Mouse (Mus musculus) forebrain, embryonic 16.5 days (tissue): ENCODE measurements at regions not wholly inside any gene's neighbourhood (a gene's known extent, or its start where the extent isn't known, plus 50 kb on each side); places are given as distances from the start of the nearest gene placed in this dataset.

Experiments used
- ATAC-seq: fragments of 200-750 bp; cut with Nextera tagmentation; 2 replicates; pipeline ENCODE4 v1.8.0; 2017; ENCODE audit warnings: mild to moderate bottlenecking, moderate library complexity
- H3K27ac ChIP-seq: fragments of 300-500 bp; sonication (generic); 2 replicates; pipeline ENCODE4 v1.5.1; 2014; ENCODE audit warnings: low read length, control low read depth
- H3K27me3 ChIP-seq: fragments of 300-500 bp; sonication (generic); replicated peaks from 2 replicates; pipeline ENCODE4 v1.6.1; 2014; ENCODE audit warnings: low read length; ENCODE audit not compliant: control insufficient read depth, insufficient read depth
- H3K36me3 ChIP-seq: fragments of 300-500 bp; sonication (generic); 2 replicates; pipeline ENCODE4 v1.6.1; 2014; ENCODE audit not compliant: control insufficient read depth, insufficient read depth
- H3K4me1 ChIP-seq: fragments of 300-500 bp; sonication (generic); replicated peaks from 2 replicates; pipeline ENCODE4 v1.6.1; 2014; ENCODE audit warnings: low read length; ENCODE audit not compliant: control insufficient read depth, insufficient read depth
- H3K4me2 ChIP-seq: fragments of 300-500 bp; sonication (generic); 2 replicates; pipeline ENCODE4 v1.6.1; 2014; ENCODE audit warnings: mild to moderate bottlenecking, low read length, control low read depth
- H3K4me3 ChIP-seq: fragments of 300-500 bp; sonication (generic); replicated peaks from 2 replicates; pipeline ENCODE4 v1.5.1; 2014; ENCODE audit warnings: mild to moderate bottlenecking, low read length, control low read depth
- H3K9ac ChIP-seq: fragments of 300-500 bp; sonication (generic); replicated peaks from 2 replicates; pipeline ENCODE4 v1.6.1; 2014; ENCODE audit warnings: low read depth, low read length, control low read depth
- H3K9me3 ChIP-seq: fragments of 300-500 bp; sonication (generic); 2 replicates; pipeline ENCODE4 v1.6.1; 2016; ENCODE audit warnings: low read length; ENCODE audit not compliant: control insufficient read depth
- WGBS: fragments of 180-500 bp; shearing (Covaris S2); extraction: QIAGEN DNeasy Blood & Tissue Kit; methylation state at CpG from one replicate; pipeline ENCODE4 v1.1.7; 2014; 5-methylcytosine and 5-hydroxymethylcytosine counted together

DNA sequence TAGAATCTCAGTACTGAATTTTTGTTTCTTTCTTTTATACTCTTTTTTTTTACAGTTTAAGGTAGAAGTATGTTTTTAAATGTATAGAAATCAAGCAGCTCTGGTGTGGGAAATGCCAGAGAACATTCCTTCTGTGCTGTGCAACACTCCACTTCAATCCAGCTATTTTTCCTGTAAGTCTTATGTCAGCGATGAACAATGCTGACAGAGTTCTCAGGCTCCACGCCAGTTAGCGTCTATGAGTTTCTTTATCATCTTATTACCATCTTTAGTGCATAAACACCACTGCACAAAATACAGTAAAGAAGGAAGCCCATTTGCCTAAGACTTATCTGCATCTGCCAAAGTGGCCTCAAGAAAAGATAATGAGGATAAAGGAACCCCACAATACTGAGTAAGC, 223.0 kb upstream of the Rsrc1 start:
- H3K4me2 ChIP-seq = no peak overlapping the region
- no peaks in the 10 kb centered on the region for H3K4me1 ChIP-seq
- H3K9ac ChIP-seq = no peak overlapping the region
- H3K27ac ChIP-seq = no peak overlapping the region
- H3K27me3 ChIP-seq = peaks cover 50% of the 10 kb centered on the region
- H3K4me3 ChIP-seq = no peak overlapping the region
- peaks cover 2% of the 10 kb centered on the region; the same call in 1 of the 2 replicates for H3K9me3 ChIP-seq
- WGBS = 70% methylated on average over 3 of the region's 3 CpGs
- no peak for ATAC-seq
- H3K36me3 ChIP-seq = no peaks in the 10 kb centered on the region

DNA sequence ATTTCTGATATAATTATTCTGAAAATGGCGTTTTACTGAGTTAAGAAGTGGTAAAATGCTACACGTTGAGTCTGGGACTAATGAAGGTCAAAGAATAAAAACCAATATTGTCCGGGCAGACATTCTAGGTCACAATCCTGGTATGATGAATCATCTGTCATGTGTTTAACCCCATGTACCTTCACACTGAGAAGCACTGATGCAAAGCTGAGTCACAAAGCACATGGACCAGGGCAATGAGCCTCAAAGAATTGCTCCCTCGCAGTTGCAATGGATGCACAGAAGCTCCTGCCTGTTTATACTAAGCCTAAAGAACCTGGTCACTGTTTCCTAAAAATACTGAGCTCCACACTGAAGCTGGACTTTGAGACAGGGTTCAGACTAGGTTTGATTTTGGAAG, 221.3 kb upstream of the Rsrc1 start:
- H3K36me3 ChIP-seq = no peaks in the 10 kb centered on the region
- no peaks in the 10 kb centered on the region for H3K9me3 ChIP-seq
- 94% methylated on average over 4 of the region's 4 CpGs for WGBS
- no peak overlapping the region for H3K9ac ChIP-seq
- no peak overlapping the region for H3K4me3 ChIP-seq
- H3K4me2 ChIP-seq = no peak overlapping the region
- ATAC-seq = no peak
- peaks cover 53% of the 10 kb centered on the region for H3K27me3 ChIP-seq
- no peaks in the 10 kb centered on the region for H3K4me1 ChIP-seq
- H3K27ac ChIP-seq = no peak overlapping the region

DNA sequence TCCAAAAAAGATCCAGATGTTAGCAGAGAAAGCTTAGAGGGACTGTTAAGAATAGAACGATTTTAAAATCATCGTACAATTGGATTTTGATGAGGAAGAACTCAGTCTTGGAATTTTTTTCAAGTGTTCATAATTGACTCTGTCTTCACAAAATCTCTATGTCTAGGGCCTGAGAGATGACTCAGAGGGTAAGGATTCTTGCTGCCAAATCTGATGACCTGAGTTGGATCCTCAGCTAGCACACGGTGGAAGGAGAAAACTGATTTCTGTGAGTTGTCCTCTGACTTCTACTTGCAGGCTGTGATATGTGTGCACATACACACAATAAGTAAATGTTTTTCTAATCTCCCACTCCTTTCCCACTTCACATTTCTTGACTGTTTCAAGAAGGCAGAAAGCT, 218.7 kb upstream of the Rsrc1 start:
- 90% methylated on average over 3 of the region's 3 CpGs for WGBS
- Histone ChIP-seq H3K4me3 (no peak overlapping the region), H3K4me1 (no peaks in the 10 kb centered on the region), H3K27me3 (peaks cover 40% of the 10 kb centered on the region), H3K9me3 (no peaks in the 10 kb centered on the region), H3K9ac (no peak overlapping the region), H3K27ac (no peak overlapping the region), H3K4me2 (no peak overlapping the region), H3K36me3 (no peaks in the 10 kb centered on the region)
- no peak for ATAC-seq

DNA sequence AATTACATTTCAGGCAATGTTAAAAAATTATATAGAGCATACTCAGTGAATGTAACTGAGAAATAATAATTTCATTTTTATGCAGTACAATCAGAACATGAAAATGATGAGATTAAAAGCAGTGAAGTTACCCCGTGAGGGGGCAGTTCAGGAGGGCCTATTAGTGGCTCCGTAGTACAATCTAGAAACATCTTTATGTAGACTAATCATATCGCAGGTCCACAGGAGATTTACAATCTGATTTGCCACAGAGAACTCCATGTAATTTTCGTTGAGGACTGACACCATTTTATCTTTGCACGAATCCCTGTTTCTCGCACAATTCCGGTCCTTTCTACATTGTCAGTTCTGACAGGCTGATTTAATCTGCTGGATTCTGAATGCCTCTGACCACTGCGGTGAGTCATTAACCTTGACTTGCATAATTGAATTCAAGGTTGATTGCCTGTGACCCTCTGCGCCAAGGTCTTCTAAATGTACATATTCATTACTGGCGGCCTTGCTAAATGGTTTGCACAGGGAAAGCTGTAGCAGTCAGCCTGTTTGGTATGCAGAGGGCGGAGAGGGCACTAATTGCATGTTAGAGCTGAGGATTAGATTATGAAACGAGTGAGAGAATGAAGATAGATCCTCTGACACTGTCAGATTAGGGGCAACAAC, 183.7 kb upstream of the Rsrc1 start:
- no peak overlapping the region for H3K4me3 ChIP-seq
- no peaks in the 10 kb centered on the region for H3K36me3 ChIP-seq
- no peak overlapping the region for H3K27ac ChIP-seq
- no peak overlapping the region for H3K4me2 ChIP-seq
- no peak overlapping the region for H3K9ac ChIP-seq
- H3K27me3 ChIP-seq = no peaks in the 10 kb centered on the region
- no peaks in the 10 kb centered on the region for H3K9me3 ChIP-seq
- WGBS = 38% methylated on average over 12 of the region's 12 CpGs
- H3K4me1 ChIP-seq = no peaks in the 10 kb centered on the region; the same call in 1 of the 2 replicates
- peak; percentile 52; the same call in 1 of the 2 replicates for ATAC-seq

DNA sequence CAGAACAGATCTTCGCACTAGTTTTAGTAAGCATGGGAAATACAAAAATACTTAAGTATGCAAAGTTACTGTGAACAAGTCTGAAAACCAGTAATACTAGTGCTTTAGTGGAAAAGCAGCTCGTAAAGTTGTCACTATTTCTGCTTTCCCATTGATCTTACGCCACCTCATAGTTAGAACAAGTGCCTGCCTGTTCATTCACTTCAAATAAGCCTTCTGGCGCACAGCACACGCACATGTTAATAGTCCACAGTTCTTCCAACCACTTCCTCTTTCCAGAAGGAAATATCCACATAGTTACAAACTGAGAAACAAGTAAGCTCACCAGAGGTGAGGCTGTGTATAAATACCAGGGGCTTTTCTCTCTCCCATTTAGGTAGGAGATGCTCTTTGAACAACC, 182.9 kb upstream of the Rsrc1 start:
- no peaks in the 10 kb centered on the region for H3K27me3 ChIP-seq
- no peaks in the 10 kb centered on the region for H3K9me3 ChIP-seq
- H3K4me2 ChIP-seq = no peak overlapping the region
- no peak overlapping the region for H3K27ac ChIP-seq
- H3K36me3 ChIP-seq = no peaks in the 10 kb centered on the region
- ATAC-seq = no peak
- H3K9ac ChIP-seq = no peak overlapping the region
- no peak overlapping the region for H3K4me3 ChIP-seq
- WGBS = 62% methylated on average over 5 of the region's 5 CpGs
- no peaks in the 10 kb centered on the region; the same call in 1 of the 2 replicates for H3K4me1 ChIP-seq

DNA sequence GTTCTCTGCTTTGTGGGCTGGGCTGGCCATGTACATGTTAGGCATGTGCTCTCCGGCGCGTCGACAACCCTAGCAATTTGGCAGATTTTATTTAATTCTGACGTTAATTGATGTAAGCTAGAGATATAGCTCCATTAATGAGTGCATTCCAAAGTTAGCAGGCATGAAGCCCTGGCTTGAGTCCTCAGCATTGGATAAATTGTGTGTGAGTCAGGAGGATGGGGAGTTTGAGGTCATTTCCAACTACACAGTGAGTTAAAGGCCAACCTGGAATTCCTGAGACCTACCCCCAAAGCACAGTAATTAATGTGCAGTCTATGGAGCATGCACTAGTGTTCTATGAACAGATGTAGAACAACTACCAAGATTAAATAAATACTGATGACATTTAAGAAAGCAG, 178.7 kb upstream of the Rsrc1 start:
- WGBS = 74% methylated on average over 5 of the region's 5 CpGs
- Histone ChIP-seq H3K27ac (no peak overlapping the region), H3K27me3 (no peaks in the 10 kb centered on the region), H3K9me3 (no peaks in the 10 kb centered on the region), H3K4me3 (no peak overlapping the region), H3K4me2 (no peak overlapping the region), H3K36me3 (no peaks in the 10 kb centered on the region), H3K9ac (no peak overlapping the region), H3K4me1 (no peaks in the 10 kb centered on the region; the same call in 1 of the 2 replicates)
- no peak for ATAC-seq

DNA sequence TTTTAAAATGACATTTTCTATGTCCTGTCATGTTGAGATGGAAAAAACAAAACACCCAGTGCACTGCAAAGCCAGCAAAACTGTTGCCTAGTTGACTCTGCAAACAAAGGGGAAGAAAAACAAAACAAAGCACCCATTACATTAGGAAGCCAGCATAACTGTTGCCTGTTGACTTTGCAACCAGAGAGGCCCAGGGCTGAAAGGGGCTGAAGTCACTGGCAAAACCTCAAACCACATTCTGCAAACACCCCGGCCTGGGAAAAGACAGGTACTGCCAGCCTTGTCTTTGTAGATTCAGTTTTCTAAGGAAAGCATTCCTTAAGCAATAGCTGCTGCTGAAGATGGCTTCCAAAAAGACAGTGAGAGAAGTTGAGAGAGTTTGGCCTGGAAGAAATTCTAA, 175.0 kb upstream of the Rsrc1 start:
- H3K4me2 ChIP-seq = no peak overlapping the region
- no peak for ATAC-seq
- H3K9ac ChIP-seq = no peak overlapping the region
- H3K9me3 ChIP-seq = no peaks in the 10 kb centered on the region
- no peaks in the 10 kb centered on the region for H3K4me1 ChIP-seq
- no peak overlapping the region for H3K4me3 ChIP-seq
- no peaks in the 10 kb centered on the region for H3K27me3 ChIP-seq
- WGBS = 88% methylated on average over 1 of the region's 1 CpGs
- H3K27ac ChIP-seq = no peak overlapping the region
- no peaks in the 10 kb centered on the region for H3K36me3 ChIP-seq

DNA sequence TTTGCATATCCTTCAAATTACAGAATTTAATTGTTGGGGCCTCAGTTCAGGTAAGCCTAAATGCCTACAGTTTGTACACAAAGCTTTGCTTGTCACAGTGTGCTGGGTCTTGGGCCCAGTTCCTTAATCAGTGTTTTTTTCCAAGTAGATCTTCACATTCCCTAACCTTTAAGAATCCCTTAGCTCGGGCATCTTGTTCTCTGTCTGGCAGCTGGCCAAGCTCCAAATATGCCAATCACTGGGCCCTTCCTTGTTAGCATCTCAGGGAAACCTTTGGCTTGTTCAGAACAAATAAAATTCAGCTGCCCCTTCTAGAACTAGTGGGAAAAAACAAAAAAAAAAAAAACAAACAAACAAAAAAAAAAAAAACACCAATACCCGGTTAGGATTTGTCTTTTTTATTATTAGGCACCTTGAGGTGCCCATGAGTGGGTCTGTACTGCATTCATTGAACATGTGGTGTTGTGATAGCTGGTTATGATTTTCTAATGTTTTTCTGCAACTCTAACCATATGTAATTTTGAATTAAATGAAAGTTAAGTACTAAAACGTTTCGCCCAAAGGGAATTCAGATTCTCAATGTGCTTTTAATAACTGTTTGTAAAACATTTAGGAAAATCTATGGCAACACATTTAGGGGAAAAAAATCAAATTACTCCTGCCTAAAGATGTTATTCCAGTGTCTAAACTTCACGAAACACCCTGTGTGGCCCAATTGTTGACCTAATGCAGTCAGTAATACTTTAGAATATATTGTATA, 168.3 kb upstream of the Rsrc1 start:
- 48% methylated on average over 5 of the region's 5 CpGs for WGBS
- H3K27ac ChIP-seq = peak overlapping the region; percentile 28; the same call in 1 of the 2 replicates
- H3K4me1 ChIP-seq = peaks cover 4% of the 10 kb centered on the region
- no peak overlapping the region for H3K4me2 ChIP-seq
- H3K9ac ChIP-seq = no peak overlapping the region
- H3K36me3 ChIP-seq = no peaks in the 10 kb centered on the region
- H3K9me3 ChIP-seq = no peaks in the 10 kb centered on the region
- ATAC-seq = peak; percentile 28; the same call in 1 of the 2 replicates
- no peak overlapping the region for H3K4me3 ChIP-seq
- no peaks in the 10 kb centered on the region for H3K27me3 ChIP-seq

DNA sequence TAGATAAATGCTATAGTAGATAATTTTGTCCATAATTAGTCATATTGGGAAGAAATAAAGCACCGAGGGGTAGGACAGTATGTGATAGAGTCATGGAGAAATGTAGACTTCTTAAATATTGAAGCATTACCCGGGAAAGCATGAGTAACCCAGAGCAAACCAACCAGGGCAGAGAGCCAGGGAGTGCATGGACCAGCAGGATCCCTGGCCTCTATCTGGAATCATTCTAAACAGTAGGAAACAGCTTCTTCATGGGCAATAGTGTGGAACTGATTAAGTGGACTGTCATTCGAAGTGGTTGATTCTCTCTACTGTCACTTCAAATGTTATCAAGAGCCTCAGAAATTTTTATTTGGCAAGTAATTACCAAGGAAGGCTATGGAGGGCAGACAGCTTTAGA, 155.4 kb upstream of the Rsrc1 start:
- Histone ChIP-seq H3K9me3 (no peaks in the 10 kb centered on the region), H3K27ac (no peak overlapping the region), H3K4me2 (no peak overlapping the region), H3K36me3 (no peaks in the 10 kb centered on the region), H3K4me1 (no peaks in the 10 kb centered on the region), H3K27me3 (no peaks in the 10 kb centered on the region), H3K9ac (no peak overlapping the region), H3K4me3 (no peak overlapping the region)
- no peak for ATAC-seq
- 86% methylated on average over 3 of the region's 3 CpGs for WGBS
